Mouse (Mus musculus) intestine, embryonic 15.5 days (tissue): ENCODE data around the gene F9. TPM values are rescaled to one million over a fixed set of nuclear protein-coding genes. Genes with fewer than 3 reads are reported as not detected.

ENCODE experiments used
- polyA plus RNA-seq: library from polyadenylated mRNA; unstranded; fragments of >200 nt; fragmentation: Nextera tagmentation; extraction: Ambion mirVana; gene quantifications from 2 replicates; pipeline ENCODE4 v1.2.1, GENCODE M21; 2015

Gene F9
- polyA plus RNA-seq, 1 experiment from 2014 or later = 0.15 TPM

Other genes starting within 250 kb of the F9 start
- gene Mcf2, start 179.6 kb downstream of the F9 start, polyA plus RNA-seq = 0.14 and 0.46 TPM in 2 replicates